Mouse (Mus musculus) hindbrain, embryonic 14.5 days (tissue): ENCODE results near the gene Zbtb38. TPM values are rescaled to one million over a fixed set of nuclear protein-coding genes. Genes with fewer than 3 reads are reported as not detected.

Experiments used
- ATAC-seq: fragments of 200-750 bp; cut with Nextera tagmentation; 2 replicates; pipeline ENCODE4 v1.8.0; 2017; ENCODE audit warnings: moderate number of reproducible peaks, mild to moderate bottlenecking, moderate TSS enrichment, moderate library complexity; ENCODE audit not compliant: low FRiP score
- DNase-seq: peaks from one replicate; pipeline ENCODE4 v3.0.0-alpha.2; 2015; ENCODE audit warnings: low spot score
- H3K27ac ChIP-seq: fragments of 300-500 bp; sonication (generic); 2 replicates; pipeline ENCODE4 v1.5.1; 2014; ENCODE audit warnings: mild to moderate bottlenecking, moderate library complexity
- H3K27me3 ChIP-seq: fragments of 300-500 bp; sonication (generic); 2 replicates; pipeline ENCODE4 v1.6.1; 2014; ENCODE audit warnings: mild to moderate bottlenecking, low read length, mixed read lengths; ENCODE audit not compliant: control insufficient read depth, insufficient read depth
- H3K36me3 ChIP-seq: fragments of 300-500 bp; sonication (generic); replicated peaks from 2 replicates; pipeline ENCODE4 v1.6.1; 2014; ENCODE audit not compliant: control insufficient read depth, insufficient read depth
- H3K4me1 ChIP-seq: fragments of 300-500 bp; sonication (generic); replicated peaks from 2 replicates; pipeline ENCODE4 v1.6.1; 2014; ENCODE audit warnings: antibody characterized with exemption, low read length, mixed read lengths; ENCODE audit not compliant: control insufficient read depth, insufficient read depth
- H3K4me2 ChIP-seq: fragments of 300-500 bp; sonication (generic); replicated peaks from 2 replicates; pipeline ENCODE4 v1.6.1; 2014; ENCODE audit warnings: mild to moderate bottlenecking, moderate library complexity
- H3K4me3 ChIP-seq: fragments of 300-500 bp; sonication (generic); replicated peaks from 2 replicates; pipeline ENCODE4 v1.5.1; 2014; ENCODE audit warnings: mild to moderate bottlenecking, low read length
- H3K9ac ChIP-seq: fragments of 300-500 bp; sonication (generic); 2 replicates; pipeline ENCODE4 v1.6.1; 2014
- H3K9me3 ChIP-seq: fragments of 300-500 bp; sonication (generic); 2 replicates; pipeline ENCODE4 v1.6.1; 2016; ENCODE audit warnings: low read length; ENCODE audit not compliant: control insufficient read depth
- WGBS: fragments of 180-500 bp; shearing (Covaris S2); extraction: QIAGEN DNeasy Blood & Tissue Kit; methylation state at CpG from one replicate; pipeline ENCODE4 v1.1.7; 2014; 5-methylcytosine and 5-hydroxymethylcytosine counted together
- polyA plus RNA-seq: library from polyadenylated mRNA; unstranded; fragments of >200 nt; fragmentation: Nextera tagmentation; extraction: Ambion mirVana; gene quantifications from 2 replicates; pipeline ENCODE4 v1.2.1, GENCODE M21; 2014

Gene Zbtb38
- polyA plus RNA-seq, 1 experiment from 2014 or later, result 52.2 TPM

GRCm38 (mm10) chr9:96753392-96753791 lies 761 bp upstream of the Zbtb38 start:
- Histone ChIP-seq H3K4me1 (no peaks in the 10 kb centered on the region), H3K27me3 (no peaks in the 10 kb centered on the region), H3K4me2 (no peak overlapping the region), H3K36me3 (no peaks in the 10 kb centered on the region), H3K4me3 (no peak overlapping the region), H3K27ac (no peak overlapping the region), H3K9me3 (no peaks in the 10 kb centered on the region), H3K9ac (no peak overlapping the region)
- ATAC-seq (no peak), DNase-seq (no peak)
- 94% methylated on average over 8 of the region's 8 CpGs for WGBS

GRCm38 (mm10) chr9:96751821-96752602 lies 619 bp downstream of the Zbtb38 start:
- Histone ChIP-seq H3K36me3 (no peaks in the 10 kb centered on the region), H3K4me2 (no peak overlapping the region), H3K27me3 (no peaks in the 10 kb centered on the region), H3K9me3 (0 out of 2 replicates have a peak, but pooled peaks cover 3% of the 10 kb centered on the region), H3K4me3 (no peak overlapping the region), H3K4me1 (no peaks in the 10 kb centered on the region), H3K27ac (no peak overlapping the region), H3K9ac (no peak overlapping the region)
- 93% methylated on average over 15 of the region's 15 CpGs for WGBS
- ATAC-seq (no peak), DNase-seq (no peak)

GRCm38 (mm10) chr9:96750636-96751035 lies 2.0 kb downstream of the Zbtb38 start:
- ATAC-seq (no peak), DNase-seq (no peak)
- Histone ChIP-seq H3K36me3 (no peaks in the 10 kb centered on the region), H3K4me2 (no peak overlapping the region), H3K4me1 (no peaks in the 10 kb centered on the region), H3K27me3 (no peaks in the 10 kb centered on the region), H3K9ac (no peak overlapping the region), H3K27ac (no peak overlapping the region), H3K4me3 (no peak overlapping the region), H3K9me3 (0 out of 2 replicates have a peak, but pooled peaks cover 8% of the 10 kb centered on the region)
- 98% methylated on average over 11 of the region's 11 CpGs for WGBS

GRCm38 (mm10) chr9:96746527-96746926 lies 6.1 kb downstream of the Zbtb38 start:
- Histone ChIP-seq H3K4me1 (no peaks in the 10 kb centered on the region), H3K9me3 (0 out of 2 replicates have a peak, but pooled peaks cover 8% of the 10 kb centered on the region), H3K27ac (no peak overlapping the region), H3K36me3 (no peaks in the 10 kb centered on the region), H3K9ac (no peak overlapping the region), H3K4me2 (no peak overlapping the region), H3K4me3 (no peak overlapping the region), H3K27me3 (no peaks in the 10 kb centered on the region)
- ATAC-seq (no peak), DNase-seq (no peak)
- WGBS, result 95% methylated on average over 9 of the region's 9 CpGs

GRCm38 (mm10) chr9:96744909-96745308 lies 7.7 kb downstream of the Zbtb38 start:
- no peak overlapping the region for H3K27ac ChIP-seq
- H3K36me3 ChIP-seq, result no peaks in the 10 kb centered on the region
- H3K4me2 ChIP-seq, result no peak overlapping the region
- DNase-seq, result no peak
- no peak overlapping the region for H3K4me3 ChIP-seq
- H3K27me3 ChIP-seq, result no peaks in the 10 kb centered on the region
- H3K9me3 ChIP-seq, result 0 out of 2 replicates have a peak, but pooled peaks cover 8% of the 10 kb centered on the region
- 87% methylated on average over 2 of the region's 2 CpGs for WGBS
- peaks cover 7% of the 10 kb centered on the region; the same call in 1 of the 2 replicates for H3K4me1 ChIP-seq
- no peak for ATAC-seq
- H3K9ac ChIP-seq, result no peak overlapping the region

GRCm38 (mm10) chr9:96741365-96742085 lies 11.1 kb downstream of the Zbtb38 start:
- no peak overlapping the region for H3K4me2 ChIP-seq
- H3K9ac ChIP-seq, result 0 out of 2 replicates have a peak overlapping the region, but pooled peaks have one; percentile 7
- no peak overlapping the region for H3K27ac ChIP-seq
- 0 out of 2 replicates have a peak, but pooled peaks cover under 1% of the 10 kb centered on the region for H3K9me3 ChIP-seq
- 80% methylated on average over 17 of the region's 17 CpGs for WGBS
- H3K4me1 ChIP-seq, result peaks cover 7% of the 10 kb centered on the region; the same call in 1 of the 2 replicates
- H3K36me3 ChIP-seq, result no peaks in the 10 kb centered on the region
- no peak for DNase-seq
- no peak overlapping the region for H3K4me3 ChIP-seq
- H3K27me3 ChIP-seq, result no peaks in the 10 kb centered on the region
- no peak for ATAC-seq

GRCm38 (mm10) chr9:96740712-96741364 lies 11.8 kb downstream of the Zbtb38 start:
- Histone ChIP-seq H3K27me3 (no peaks in the 10 kb centered on the region), H3K27ac (no peak overlapping the region), H3K9me3 (no peaks in the 10 kb centered on the region), H3K9ac (0 out of 2 replicates have a peak overlapping the region, but pooled peaks have one; percentile 7), H3K4me1 (peaks cover 9% of the 10 kb centered on the region), H3K36me3 (no peaks in the 10 kb centered on the region), H3K4me3 (no peak overlapping the region), H3K4me2 (no peak overlapping the region)
- DNase-seq, result no peak
- ATAC-seq, result no peak
- 72% methylated on average over 15 of the region's 15 CpGs for WGBS

- WGBS, result 92% methylated on average over 22 of the region's 22 CpGs
- no peaks in the 10 kb centered on the region for H3K36me3 ChIP-seq
- no peaks in the 10 kb centered on the region for H3K9me3 ChIP-seq
- no peak overlapping the region for H3K9ac ChIP-seq
- no peaks in the 10 kb centered on the region for H3K27me3 ChIP-seq
- no peak overlapping the region for H3K4me2 ChIP-seq
- ATAC-seq, result no peak
- peaks cover 16% of the 10 kb centered on the region for H3K4me1 ChIP-seq
- DNase-seq, result no peak
- H3K27ac ChIP-seq, result no peak overlapping the region
- no peak overlapping the region for H3K4me3 ChIP-seq
Measured at GRCm38 (mm10) chr9:96739808-96740711, 12.6 kb downstream of the Zbtb38 start.
